Mouse (Mus musculus) C2C12 (cell line): ENCODE measurements around the gene Col15a1.

Experiments
- CTCF ChIP-seq: IDR thresholded peaks from one replicate; pipeline ENCODE4 v1.5.1; 2011; ENCODE audit not compliant: control insufficient read depth, insufficient read depth, insufficient read length
- MAX ChIP-seq: IDR thresholded peaks from one replicate; pipeline ENCODE4 v1.6.1; 2011; ENCODE audit warnings: mild to moderate bottlenecking, control low read depth
- MYOG ChIP-seq: IDR thresholded peaks from one replicate; pipeline ENCODE4 v1.6.1; 2011; ENCODE audit not compliant: control insufficient read depth, insufficient read length; ENCODE audit errors: extremely low read depth
- USF1 ChIP-seq: IDR thresholded peaks from one replicate; pipeline ENCODE4 v1.6.1; 2011; ENCODE audit warnings: low read depth, mild to moderate bottlenecking, control low read depth, moderate library complexity

DNA sequence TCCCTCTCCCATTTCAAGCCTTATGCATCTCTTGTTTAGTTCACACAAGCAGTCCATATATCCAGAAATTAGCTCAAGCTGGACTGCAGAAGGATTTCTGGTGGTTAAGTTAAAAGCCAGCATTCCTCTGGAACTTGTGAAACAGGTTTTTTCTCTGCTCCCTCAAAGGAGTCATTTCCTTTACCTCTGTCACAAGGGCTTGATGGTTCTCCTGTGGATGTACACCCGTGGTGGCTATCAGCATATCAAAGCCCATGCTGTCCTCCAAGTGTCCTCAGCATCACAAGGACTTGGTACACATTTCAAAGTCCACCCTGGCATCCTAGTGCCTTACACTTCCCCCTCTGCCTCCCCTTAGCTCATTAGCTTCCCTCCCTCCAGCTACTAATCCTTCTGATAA is 121.3 kb downstream of the Col15a1 start:
- TF ChIP-seq CTCF (no peak), MAX (no peak), MYOG (no peak), USF1 (no peak)
